Mouse (Mus musculus): ENCODE results near the gene Dpf1. TPM values are rescaled to one million over a fixed set of nuclear protein-coding genes. Genes with fewer than 3 reads are reported as not detected.

Dpf1 gene
- polyA plus RNA-seq, 1 experiment from 2014 or later: 2.2 TPM

Other genes with a start within 250 kb of the Dpf1 start
- 0.14 and 0.24 TPM in 2 replicates for gene Ryr1, start 178.8 kb upstream of the Dpf1 start, polyA plus RNA-seq (2016; fragmentation: Nextera tagmentation; extraction: Ambion mirVana)
- 0.71 and 0.95 TPM in 2 replicates for gene Rasgrp4, start 169.1 kb upstream of the Dpf1 start, polyA plus RNA-seq (2016; fragmentation: Nextera tagmentation; extraction: Ambion mirVana)
- 13.5 TPM in 2 replicates for gene Fam98c, start 147.7 kb upstream of the Dpf1 start, polyA plus RNA-seq (2016; fragmentation: Nextera tagmentation; extraction: Ambion mirVana)
- 0.21 and 0.41 TPM in 2 replicates for gene Ggn, start 133.7 kb upstream of the Dpf1 start, polyA plus RNA-seq (2016; fragmentation: Nextera tagmentation; extraction: Ambion mirVana)
- 1.6 and 2.1 TPM in 2 replicates for gene Spred3, start 133.5 kb upstream of the Dpf1 start, polyA plus RNA-seq (2016; fragmentation: Nextera tagmentation; extraction: Ambion mirVana)
- gene Psmd8, start 123.2 kb upstream of the Dpf1 start, polyA plus RNA-seq (2016; fragmentation: Nextera tagmentation; extraction: Ambion mirVana): 221 and 225 TPM in 2 replicates
- 0.38 and 0.44 TPM in 2 replicates for gene Catsperg1, start 89.9 kb upstream of the Dpf1 start, polyA plus RNA-seq (2016; fragmentation: Nextera tagmentation; extraction: Ambion mirVana)
- 3.4 and 4.3 TPM in 2 replicates for gene Kcnk6, start 71.4 kb upstream of the Dpf1 start, polyA plus RNA-seq (2016; fragmentation: Nextera tagmentation; extraction: Ambion mirVana)
- gene Yif1b, start 65.6 kb upstream of the Dpf1 start, polyA plus RNA-seq (2016; fragmentation: Nextera tagmentation; extraction: Ambion mirVana): 99.4 and 104 TPM in 2 replicates
- 9.2 and 11.7 TPM in 2 replicates for gene 2200002D01Rik, start 55.5 kb upstream of the Dpf1 start, polyA plus RNA-seq (2016; fragmentation: Nextera tagmentation; extraction: Ambion mirVana)
- gene Spint2, start 22.0 kb upstream of the Dpf1 start, polyA plus RNA-seq (2016; fragmentation: Nextera tagmentation; extraction: Ambion mirVana): 87.7 and 90.4 TPM in 2 replicates
- 13.2 and 13.9 TPM in 2 replicates for gene Ppp1r14a, start 14.6 kb upstream of the Dpf1 start, polyA plus RNA-seq (2016; fragmentation: Nextera tagmentation; extraction: Ambion mirVana)
- gene Sipa1l3, start 214.7 kb downstream of the Dpf1 start, polyA plus RNA-seq (2016; fragmentation: Nextera tagmentation; extraction: Ambion mirVana): 3.7 and 3.8 TPM in 2 replicates